Mouse (Mus musculus): ENCODE measurements around the gene Scn3a. TPM values are rescaled to one million over a fixed set of nuclear protein-coding genes. Genes with fewer than 3 reads are reported as not detected.

The Scn3a gene
- polyA plus RNA-seq, 1 experiment from 2014 or later, result 0.99 TPM

- no peaks in the 10 kb centered on the region for H3K36me3 ChIP-seq (ENCODE audit: control insufficient read depth, insufficient read depth, low read length)
- H3K4me3 ChIP-seq (ENCODE audit: low read depth, low read length), result no peak overlapping the region
- H3K9me3 ChIP-seq (ENCODE audit: control insufficient read depth, low read length), result no peaks in the 10 kb centered on the region
- H3K4me1 ChIP-seq (ENCODE audit: control insufficient read depth, insufficient read depth, low read length), result no peaks in the 10 kb centered on the region
- WGBS, result 57% methylated on average over 5 of the region's 5 CpGs
- no peaks in the 10 kb centered on the region for H3K27me3 ChIP-seq (ENCODE audit: control insufficient read depth, insufficient read depth, low read length)
- ATAC-seq (ENCODE audit: insufficient number of reproducible peaks, low FRiP score, low TSS enrichment, low read depth), result no peak
- DNase-seq (ENCODE audit: low spot score), result no peak
- H3K27ac ChIP-seq (replicated peaks; ENCODE audit: low read depth, low read length), result no peak overlapping the region
- H3K4me2 ChIP-seq (ENCODE audit: low read depth, severe bottlenecking), result no peak overlapping the region
- H3K9ac ChIP-seq (ENCODE audit: low read length), result no peak overlapping the region
Measured at GRCm38 (mm10) chr2:65538436-65538835, 29.0 kb downstream of the Scn3a start.

GRCm38 (mm10) chr2:65532127-65532854 lies 35.1 kb downstream of the Scn3a start:
- H3K27me3 ChIP-seq (ENCODE audit: control insufficient read depth, insufficient read depth, low read length), result no peaks in the 10 kb centered on the region
- ATAC-seq (ENCODE audit: insufficient number of reproducible peaks, low FRiP score, low TSS enrichment, low read depth), result peak; percentile 73; the same call in 1 of the 2 replicates
- H3K9me3 ChIP-seq (ENCODE audit: control insufficient read depth, low read length), result no peaks in the 10 kb centered on the region
- H3K4me2 ChIP-seq (ENCODE audit: low read depth, severe bottlenecking), result no peak overlapping the region
- H3K4me1 ChIP-seq (ENCODE audit: control insufficient read depth, insufficient read depth, low read length), result peaks cover 6% of the 10 kb centered on the region; the same call in 1 of the 2 replicates
- no peak overlapping the region for H3K27ac ChIP-seq (replicated peaks; ENCODE audit: low read depth, low read length)
- no peak overlapping the region for H3K4me3 ChIP-seq (ENCODE audit: low read depth, low read length)
- no peak for DNase-seq (ENCODE audit: low spot score)
- 53% methylated on average over 10 of the region's 10 CpGs for WGBS
- no peak overlapping the region for H3K9ac ChIP-seq (ENCODE audit: low read length)
- no peaks in the 10 kb centered on the region for H3K36me3 ChIP-seq (ENCODE audit: control insufficient read depth, insufficient read depth, low read length)

- H3K27ac ChIP-seq (replicated peaks; ENCODE audit: low read depth, low read length), result no peak overlapping the region
- ATAC-seq (ENCODE audit: insufficient number of reproducible peaks, low FRiP score, low TSS enrichment, low read depth) (no peak), DNase-seq (ENCODE audit: low spot score) (no peak)
- no peaks in the 10 kb centered on the region for H3K9me3 ChIP-seq (ENCODE audit: control insufficient read depth, low read length)
- no peak overlapping the region for H3K4me2 ChIP-seq (ENCODE audit: low read depth, severe bottlenecking)
- H3K4me3 ChIP-seq (ENCODE audit: low read depth, low read length), result no peak overlapping the region
- H3K36me3 ChIP-seq (ENCODE audit: control insufficient read depth, insufficient read depth, low read length), result no peaks in the 10 kb centered on the region
- H3K4me1 ChIP-seq (ENCODE audit: control insufficient read depth, insufficient read depth, low read length), result peaks cover 6% of the 10 kb centered on the region; the same call in 1 of the 2 replicates
- H3K27me3 ChIP-seq (ENCODE audit: control insufficient read depth, insufficient read depth, low read length), result no peaks in the 10 kb centered on the region
- WGBS, result 77% methylated on average over 5 of the region's 5 CpGs
- H3K9ac ChIP-seq (ENCODE audit: low read length), result no peak overlapping the region
Measured at GRCm38 (mm10) chr2:65529148-65529547, 38.3 kb downstream of the Scn3a start.

- no peak overlapping the region for H3K9ac ChIP-seq (ENCODE audit: low read length)
- no peak for ATAC-seq (ENCODE audit: insufficient number of reproducible peaks, low FRiP score, low TSS enrichment, low read depth)
- no peak overlapping the region for H3K4me2 ChIP-seq (ENCODE audit: low read depth, severe bottlenecking)
- no peaks in the 10 kb centered on the region for H3K36me3 ChIP-seq (ENCODE audit: control insufficient read depth, insufficient read depth, low read length)
- H3K4me3 ChIP-seq (ENCODE audit: low read depth, low read length), result no peak overlapping the region
- no peaks in the 10 kb centered on the region for H3K9me3 ChIP-seq (ENCODE audit: control insufficient read depth, low read length)
- H3K27ac ChIP-seq (replicated peaks; ENCODE audit: low read depth, low read length), result no peak overlapping the region
- no peaks in the 10 kb centered on the region for H3K4me1 ChIP-seq (ENCODE audit: control insufficient read depth, insufficient read depth, low read length)
- H3K27me3 ChIP-seq (ENCODE audit: control insufficient read depth, insufficient read depth, low read length), result no peaks in the 10 kb centered on the region
- 71% methylated on average over 6 of the region's 6 CpGs for WGBS
- DNase-seq (ENCODE audit: low spot score), result no peak
Measured at GRCm38 (mm10) chr2:65516703-65517102, 50.7 kb downstream of the Scn3a start.

- ATAC-seq (ENCODE audit: insufficient number of reproducible peaks, low FRiP score, low TSS enrichment, low read depth) (no peak), DNase-seq (ENCODE audit: low spot score) (no peak)
- Histone ChIP-seq H3K36me3 (ENCODE audit: control insufficient read depth, insufficient read depth, low read length) (no peaks in the 10 kb centered on the region), H3K4me2 (ENCODE audit: low read depth, severe bottlenecking) (no peak overlapping the region), H3K27ac (replicated peaks; ENCODE audit: low read depth, low read length) (no peak overlapping the region), H3K4me1 (ENCODE audit: control insufficient read depth, insufficient read depth, low read length) (no peaks in the 10 kb centered on the region), H3K27me3 (ENCODE audit: control insufficient read depth, insufficient read depth, low read length) (no peaks in the 10 kb centered on the region), H3K9me3 (ENCODE audit: control insufficient read depth, low read length) (no peaks in the 10 kb centered on the region), H3K4me3 (ENCODE audit: low read depth, low read length) (no peak overlapping the region), H3K9ac (ENCODE audit: low read length) (no peak overlapping the region)
- 86% methylated on average over 12 of the region's 12 CpGs for WGBS
Measured at GRCm38 (mm10) chr2:65508217-65508616, 59.2 kb downstream of the Scn3a start.

- no peaks in the 10 kb centered on the region for H3K27me3 ChIP-seq (ENCODE audit: control insufficient read depth, insufficient read depth, low read length)
- 82% methylated on average over 9 of the region's 9 CpGs for WGBS
- no peaks in the 10 kb centered on the region for H3K36me3 ChIP-seq (ENCODE audit: control insufficient read depth, insufficient read depth, low read length)
- no peak overlapping the region for H3K4me2 ChIP-seq (ENCODE audit: low read depth, severe bottlenecking)
- H3K9ac ChIP-seq (ENCODE audit: low read length), result no peak overlapping the region
- H3K27ac ChIP-seq (replicated peaks; ENCODE audit: low read depth, low read length), result no peak overlapping the region
- DNase-seq (ENCODE audit: low spot score) (no peak), ATAC-seq (ENCODE audit: insufficient number of reproducible peaks, low FRiP score, low TSS enrichment, low read depth) (no peak)
- H3K9me3 ChIP-seq (ENCODE audit: control insufficient read depth, low read length), result no peaks in the 10 kb centered on the region
- no peaks in the 10 kb centered on the region for H3K4me1 ChIP-seq (ENCODE audit: control insufficient read depth, insufficient read depth, low read length)
- H3K4me3 ChIP-seq (ENCODE audit: low read depth, low read length), result no peak overlapping the region
Measured at GRCm38 (mm10) chr2:65490450-65490849, 77.0 kb downstream of the Scn3a start.

GRCm38 (mm10) chr2:65483434-65483833 lies 84.0 kb downstream of the Scn3a start:
- Histone ChIP-seq H3K27ac (replicated peaks; ENCODE audit: low read depth, low read length) (no peak overlapping the region), H3K4me1 (ENCODE audit: control insufficient read depth, insufficient read depth, low read length) (no peaks in the 10 kb centered on the region), H3K4me2 (ENCODE audit: low read depth, severe bottlenecking) (no peak overlapping the region), H3K4me3 (ENCODE audit: low read depth, low read length) (no peak overlapping the region), H3K9me3 (ENCODE audit: control insufficient read depth, low read length) (no peaks in the 10 kb centered on the region), H3K9ac (ENCODE audit: low read length) (no peak overlapping the region), H3K36me3 (ENCODE audit: control insufficient read depth, insufficient read depth, low read length) (no peaks in the 10 kb centered on the region), H3K27me3 (ENCODE audit: control insufficient read depth, insufficient read depth, low read length) (no peaks in the 10 kb centered on the region)
- ATAC-seq (ENCODE audit: insufficient number of reproducible peaks, low FRiP score, low TSS enrichment, low read depth), result no peak
- 81% methylated on average over 3 of the region's 3 CpGs for WGBS
- DNase-seq (ENCODE audit: low spot score), result no peak

GRCm38 (mm10) chr2:65481007-65481672 lies 86.3 kb downstream of the Scn3a start:
- H3K4me3 ChIP-seq (ENCODE audit: low read depth, low read length), result no peak overlapping the region
- H3K9me3 ChIP-seq (ENCODE audit: control insufficient read depth, low read length), result no peaks in the 10 kb centered on the region
- DNase-seq (ENCODE audit: low spot score) (no peak), ATAC-seq (ENCODE audit: insufficient number of reproducible peaks, low FRiP score, low TSS enrichment, low read depth) (no peak)
- 89% methylated on average over 4 of the region's 4 CpGs for WGBS
- H3K36me3 ChIP-seq (ENCODE audit: control insufficient read depth, insufficient read depth, low read length), result no peaks in the 10 kb centered on the region
- H3K4me2 ChIP-seq (ENCODE audit: low read depth, severe bottlenecking), result no peak overlapping the region
- no peak overlapping the region for H3K27ac ChIP-seq (replicated peaks; ENCODE audit: low read depth, low read length)
- no peaks in the 10 kb centered on the region for H3K4me1 ChIP-seq (ENCODE audit: control insufficient read depth, insufficient read depth, low read length)
- H3K27me3 ChIP-seq (ENCODE audit: control insufficient read depth, insufficient read depth, low read length), result no peaks in the 10 kb centered on the region
- no peak overlapping the region for H3K9ac ChIP-seq (ENCODE audit: low read length)
